Mouse (Mus musculus) fat pad, adult 2 months (tissue): Measurements from ENCODE around the gene Lmln.
"Not testable (repeated sequence)": the region's sequence is repeated elsewhere in the genome, so short reads cannot be mapped to it uniquely, and the experiment has no call there.

Source experiments
- DNase-seq: peaks from one replicate; pipeline ENCODE4 v3.0.0-alpha.2; 2011; ENCODE audit warnings: low read depth, low spot score; ENCODE audit errors: extremely low read depth

The Lmln gene

DNA sequence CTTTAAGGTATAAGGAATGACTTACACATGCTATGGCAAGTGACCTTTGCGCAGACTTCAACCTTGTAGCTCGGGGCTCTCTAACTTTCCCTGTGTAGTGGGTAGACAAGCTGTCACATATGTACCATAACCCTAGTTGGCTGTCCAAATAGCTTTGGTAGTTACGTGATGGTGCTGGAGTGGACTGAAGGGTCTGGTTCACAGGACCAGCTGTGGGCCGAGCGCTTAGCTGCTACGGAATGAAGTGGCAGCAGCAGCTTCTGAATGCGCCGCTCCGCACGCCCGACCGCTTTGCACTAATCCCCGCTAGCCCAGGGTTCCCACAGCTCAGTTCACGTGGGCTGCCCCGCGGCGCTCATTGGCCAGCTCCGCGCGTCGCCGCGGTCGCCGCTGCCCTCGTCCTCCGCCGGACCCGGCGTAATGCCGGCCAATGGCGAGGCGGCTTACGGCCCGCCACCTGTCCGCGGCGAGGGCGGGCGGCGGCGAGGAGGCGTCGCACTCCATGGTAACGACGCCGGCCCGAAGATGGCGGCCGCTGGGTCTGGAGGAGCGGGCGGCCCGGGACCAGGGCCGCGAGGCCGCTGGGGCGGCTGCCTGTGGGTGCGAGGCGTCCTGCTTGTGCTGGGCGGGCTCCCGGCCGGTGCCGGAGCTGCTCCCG is at the start of gene Lmln:
Lmln (plus strand) TSS at position 498 of the 658 bp plus-strand sequence.
- DNase-seq = no peak

DNA sequence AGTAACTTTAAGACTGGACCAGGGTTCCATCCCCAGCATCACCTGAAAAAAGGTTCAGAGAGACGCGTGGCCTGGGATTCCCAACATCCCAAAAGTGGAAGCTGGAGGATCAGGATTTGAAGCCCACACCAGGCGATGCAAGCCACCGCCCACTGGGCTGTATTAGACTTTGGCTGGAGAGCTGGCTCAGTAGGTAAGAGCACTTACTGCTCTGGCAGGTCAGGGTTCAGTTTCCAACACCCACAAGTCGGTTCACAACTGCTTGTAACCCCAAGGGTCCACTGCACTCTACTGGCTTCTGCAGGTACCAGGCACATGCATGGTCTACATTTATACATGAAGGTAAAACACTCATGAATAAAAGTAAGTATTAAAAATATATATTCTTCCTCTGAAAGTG is 48.5 kb upstream of the Lmln start:
- DNase-seq = no peak

DNA sequence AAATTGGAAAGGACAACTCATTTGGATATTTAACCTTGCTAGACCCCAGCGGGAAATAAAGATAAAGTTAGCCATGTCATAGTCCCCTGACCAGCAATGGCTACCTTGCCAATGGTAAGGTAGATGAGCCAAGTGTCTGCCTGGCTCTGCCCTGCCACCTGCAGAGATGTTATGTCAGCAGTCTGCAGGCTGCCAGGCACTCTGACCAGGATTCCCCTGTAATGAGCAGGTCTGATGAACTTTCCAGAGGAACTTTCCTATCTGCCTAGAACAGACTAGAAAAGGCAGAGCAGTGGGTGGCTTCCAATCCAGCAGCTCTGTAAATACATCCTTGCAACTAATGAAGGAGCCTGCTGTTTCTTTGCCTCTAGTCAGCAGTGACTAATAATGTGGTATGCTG is 47.4 kb upstream of the Lmln start:
- DNase-seq = no peak

DNA sequence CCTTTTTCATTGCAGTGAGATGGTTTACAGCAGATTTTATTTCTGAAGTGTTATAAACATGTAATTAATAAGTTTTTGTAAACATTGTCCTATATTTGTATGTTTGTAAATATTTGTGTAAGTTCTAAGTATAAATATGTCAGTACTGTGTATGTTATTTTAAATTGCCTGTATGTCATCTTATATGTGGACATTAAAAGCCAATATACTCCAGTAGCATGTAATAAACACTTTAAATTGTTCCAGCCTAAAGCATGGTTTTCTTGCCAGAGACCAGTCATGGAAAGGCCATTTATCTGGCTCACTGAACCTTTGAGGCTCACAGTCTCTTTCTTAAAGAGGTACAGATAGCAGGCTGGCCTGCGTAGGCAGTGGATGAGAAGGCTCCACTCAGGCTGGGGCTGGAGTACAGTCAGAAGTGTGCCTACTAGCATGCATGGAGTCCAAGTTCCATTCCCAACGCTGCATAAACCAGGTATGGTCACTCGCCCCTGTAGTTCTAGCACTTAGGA is 46.9 kb upstream of the Lmln start:
- DNase-seq = no peak

DNA sequence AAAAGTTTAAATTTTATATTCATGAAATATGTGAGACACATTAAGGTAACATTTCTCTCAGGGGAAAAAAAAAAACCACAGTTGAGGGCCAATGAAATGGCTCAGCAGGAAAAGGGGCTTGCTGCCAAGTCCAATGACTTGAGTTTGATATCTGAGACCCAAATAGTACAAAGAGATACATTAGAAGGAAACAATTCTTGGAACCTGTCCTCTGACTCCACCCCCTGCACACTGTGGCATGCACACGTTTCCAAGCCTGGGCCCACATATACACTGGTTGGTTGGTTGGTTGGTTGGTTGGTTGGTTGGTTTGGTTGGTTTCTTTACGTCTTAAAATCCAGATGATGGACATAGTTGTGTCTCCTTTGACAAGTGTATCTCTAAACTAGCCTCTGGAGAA is 46.3 kb upstream of the Lmln start:
- DNase-seq = no peak

DNA sequence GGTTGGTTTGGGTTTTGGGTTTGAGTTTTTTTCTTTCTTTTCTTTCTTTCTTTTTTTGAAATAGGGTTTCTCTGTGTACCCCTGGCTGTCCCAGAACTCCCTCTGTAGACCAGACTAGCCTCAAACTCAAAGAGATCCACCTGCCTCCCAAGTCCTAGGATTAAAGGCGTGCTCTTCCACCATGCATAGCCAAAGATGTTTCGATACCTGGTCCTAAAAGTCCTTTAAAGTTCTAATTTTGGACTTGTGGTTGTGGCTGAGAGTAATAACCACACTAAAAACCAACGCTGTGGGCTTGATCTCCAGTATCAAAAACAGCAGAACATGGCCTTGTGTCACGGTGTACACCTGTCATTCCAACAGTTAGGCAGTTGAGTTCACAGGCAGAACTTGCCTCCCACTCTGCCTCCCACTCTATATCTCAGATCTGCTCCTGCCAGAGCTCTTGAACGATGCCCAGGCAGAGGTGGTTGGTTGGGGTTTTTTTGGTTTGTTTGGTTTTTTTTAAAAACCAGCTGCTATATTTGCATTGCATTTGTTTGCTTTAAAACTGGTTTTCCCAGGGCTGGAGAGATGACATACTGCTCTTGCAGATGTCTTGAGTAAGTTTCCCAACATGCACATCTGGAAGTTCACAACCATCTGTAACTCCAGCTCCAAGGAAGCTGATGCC is 44.5 kb upstream of the Lmln start:
- DNase-seq = peak; percentile 36

DNA sequence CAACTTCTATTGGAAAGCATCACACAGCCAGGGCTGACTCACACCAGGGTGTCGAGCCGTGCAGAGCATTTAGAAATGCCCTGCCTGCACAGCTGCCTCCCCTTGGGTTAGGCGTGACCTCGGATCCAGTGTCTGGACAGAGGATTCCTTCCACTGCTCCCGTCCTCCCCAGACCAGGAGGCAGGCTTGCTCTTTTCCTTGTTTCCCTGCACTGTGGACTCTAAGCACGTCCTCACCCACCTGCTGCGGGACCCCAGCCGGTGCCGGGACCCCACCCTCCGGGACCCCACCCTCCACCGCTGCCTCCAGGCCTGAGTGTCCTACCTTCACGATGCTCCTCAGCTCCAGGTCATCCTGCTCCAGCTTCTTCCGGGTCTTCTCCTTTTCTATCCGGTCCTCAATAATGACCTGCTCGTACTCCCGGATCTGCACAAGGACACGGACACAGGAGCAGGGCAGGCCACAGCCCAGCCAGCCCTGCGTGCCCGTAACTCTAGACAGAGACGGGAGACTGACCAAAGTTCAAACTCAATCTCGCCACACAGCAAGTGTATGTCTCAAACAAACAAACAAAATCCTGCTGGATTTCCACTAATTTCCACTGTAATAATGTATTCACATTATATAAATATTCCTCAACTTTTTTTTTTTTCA is 43.1 kb upstream of the Lmln start:
- no peak for DNase-seq

DNA sequence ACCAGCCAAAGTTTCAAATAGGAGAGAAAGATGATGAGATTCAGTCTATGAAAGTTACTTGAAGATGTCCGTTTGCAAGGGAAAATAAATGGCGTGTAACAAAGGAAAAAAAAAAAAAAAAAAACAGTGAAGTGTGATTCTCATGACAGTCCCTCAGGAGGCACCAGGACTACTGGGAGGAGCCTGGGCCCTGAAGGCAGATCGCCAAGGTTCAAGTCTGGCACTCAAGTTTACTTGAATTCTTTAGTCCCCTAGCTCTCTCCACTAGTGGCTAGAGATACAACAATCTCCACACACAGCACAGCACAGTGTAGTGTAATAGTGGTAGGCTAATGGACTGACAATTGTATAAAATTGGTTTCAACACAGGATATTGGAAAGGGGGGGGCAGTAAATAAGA is 40.9 kb upstream of the Lmln start:
- DNase-seq = no peak

DNA sequence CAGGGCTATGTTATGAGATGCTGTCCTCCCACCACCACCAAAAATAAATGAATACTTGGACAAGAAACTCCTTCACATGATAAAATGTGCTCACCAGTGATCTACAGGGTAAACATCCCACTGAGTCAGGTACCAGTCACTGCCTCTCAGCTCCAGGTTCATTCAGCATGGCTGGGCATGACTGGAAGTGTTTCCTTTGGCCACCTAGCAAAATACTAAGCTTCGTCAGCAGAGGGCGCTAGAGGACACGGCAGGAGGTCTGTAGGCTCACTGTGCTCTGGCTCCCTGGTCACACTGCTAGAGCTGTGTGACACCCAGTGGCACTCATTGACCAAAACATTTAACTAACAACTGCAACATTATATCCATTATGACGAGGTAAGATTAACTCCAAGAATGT is 38.6 kb upstream of the Lmln start:
- DNase-seq = peak; percentile 11

DNA sequence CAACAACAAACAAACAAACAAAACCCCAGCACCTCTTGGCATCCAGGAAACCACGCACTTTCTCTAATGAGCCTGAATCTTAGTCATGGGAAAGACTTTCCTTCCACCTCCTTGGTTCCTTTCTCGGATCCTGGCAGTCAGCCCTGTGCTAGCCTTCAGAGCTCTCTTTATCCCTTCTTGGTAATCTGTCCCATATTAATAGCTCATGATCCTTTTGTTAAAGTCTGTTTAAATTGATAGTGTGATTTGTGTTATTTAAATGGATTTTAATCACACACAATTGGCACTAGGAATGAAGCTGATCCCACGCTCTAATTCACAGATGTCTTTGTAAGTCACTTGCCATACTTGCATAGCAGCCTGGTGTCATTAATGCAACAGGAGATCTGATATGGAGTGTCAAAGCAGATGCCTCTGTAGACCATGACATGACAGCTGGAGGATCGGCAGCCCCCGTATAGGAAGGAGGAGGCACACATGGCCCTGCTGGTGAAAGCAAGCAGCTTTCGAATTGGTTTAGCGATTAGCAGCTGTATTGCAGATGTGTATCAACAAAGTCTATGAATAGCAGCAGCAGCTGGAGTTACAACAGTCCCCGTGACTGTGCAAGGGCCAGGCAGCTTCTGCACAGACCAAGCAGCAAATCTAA is 37.7 kb upstream of the Lmln start:
- DNase-seq = no peak

DNA sequence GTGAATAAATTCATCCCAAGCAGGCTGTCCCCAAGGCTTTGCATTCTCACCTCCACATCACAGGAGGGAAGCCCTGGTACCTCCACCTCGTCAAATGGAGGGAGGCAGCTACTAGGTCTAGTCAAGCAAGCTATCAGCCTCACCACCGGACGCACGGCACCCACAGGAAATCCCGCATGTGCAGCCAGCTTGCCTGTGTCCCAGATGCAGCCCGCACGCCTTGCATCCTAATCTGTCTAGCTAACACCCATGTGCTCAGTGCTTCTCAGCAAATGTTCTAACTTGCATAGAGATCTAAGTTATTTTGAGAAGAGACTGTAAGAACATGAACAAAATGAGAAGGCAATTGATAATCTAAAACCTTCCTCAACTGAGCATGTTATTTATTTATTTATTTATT is 36.0 kb upstream of the Lmln start:
- DNase-seq = no peak

DNA sequence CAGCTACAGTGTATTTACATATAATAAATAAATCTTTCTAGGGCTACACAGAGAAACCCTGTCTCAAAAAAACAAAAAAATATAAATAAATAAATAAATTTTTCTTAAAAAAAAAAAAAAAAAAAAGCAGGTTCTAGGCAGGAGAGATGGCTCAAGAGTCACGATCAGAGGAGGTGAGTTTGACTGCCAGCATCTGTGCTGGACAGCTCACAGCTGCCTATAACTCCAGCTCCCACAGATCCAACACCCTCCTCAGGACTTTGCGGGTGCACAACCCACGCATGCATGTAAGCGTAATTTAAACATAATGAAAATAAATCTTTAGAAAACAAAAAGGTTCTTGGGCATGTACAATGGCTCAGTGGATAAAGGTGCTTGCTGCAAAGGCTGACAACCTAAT is 26.3 kb upstream of the Lmln start:
- no peak for DNase-seq

DNA sequence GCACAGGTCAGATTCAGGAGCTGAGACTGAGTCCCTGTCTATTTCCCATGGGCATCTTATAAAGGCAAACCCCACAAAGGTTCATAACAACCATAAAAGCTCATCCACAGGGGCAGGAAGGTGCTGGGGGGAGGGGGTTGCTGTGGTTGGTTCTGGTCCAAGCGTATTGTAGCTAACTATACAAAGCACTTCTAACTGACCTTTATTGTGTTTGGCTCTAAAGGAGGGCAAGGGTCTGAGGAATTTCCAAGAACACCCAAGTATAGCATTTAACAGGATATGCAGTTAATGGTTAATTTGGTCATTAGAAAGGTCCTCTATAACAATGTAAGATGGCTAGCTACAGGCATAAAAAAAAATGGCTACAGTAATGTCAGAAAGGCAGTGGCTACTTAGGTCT is 19.6 kb upstream of the Lmln start:
- no peak for DNase-seq

DNA sequence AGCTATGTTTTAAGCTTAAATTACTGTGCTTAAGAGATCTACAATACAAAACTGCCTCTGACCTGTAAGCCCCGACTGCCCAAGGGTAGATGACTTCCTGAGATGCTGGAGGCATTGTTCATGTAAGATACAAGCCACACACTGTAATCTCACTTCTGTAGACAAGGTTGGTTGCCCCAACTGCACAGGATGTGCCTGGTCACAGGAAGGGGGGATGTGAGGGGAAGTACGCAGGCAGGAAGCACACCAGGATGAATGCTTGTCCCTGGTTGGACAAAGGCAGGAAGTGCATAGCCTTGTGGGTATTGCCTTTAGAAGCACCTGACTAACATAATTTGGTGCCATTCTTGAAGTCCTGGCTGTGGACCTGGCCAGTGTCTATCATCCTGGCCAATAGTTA is 19.1 kb upstream of the Lmln start:
- no peak for DNase-seq

DNA sequence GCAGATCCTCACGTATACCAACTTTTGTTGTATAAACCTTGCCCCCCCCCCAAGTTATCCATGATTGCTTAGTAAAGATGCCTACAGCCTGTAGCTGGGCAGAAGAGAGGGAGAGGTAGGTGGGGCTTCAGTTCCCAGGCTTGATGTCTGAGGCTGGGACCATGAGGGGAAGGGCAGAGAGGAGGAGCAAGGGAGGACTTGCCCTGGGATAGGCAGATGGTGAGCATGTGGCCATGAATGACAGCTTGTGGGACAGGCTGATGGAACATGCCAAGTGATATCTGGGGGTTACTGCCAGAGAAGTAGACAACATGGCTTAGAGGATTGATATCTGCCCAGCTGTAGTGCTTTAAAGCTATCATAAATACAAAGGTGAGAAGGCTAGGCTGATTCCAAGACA is 14.3 kb upstream of the Lmln start:
- DNase-seq = no peak

DNA sequence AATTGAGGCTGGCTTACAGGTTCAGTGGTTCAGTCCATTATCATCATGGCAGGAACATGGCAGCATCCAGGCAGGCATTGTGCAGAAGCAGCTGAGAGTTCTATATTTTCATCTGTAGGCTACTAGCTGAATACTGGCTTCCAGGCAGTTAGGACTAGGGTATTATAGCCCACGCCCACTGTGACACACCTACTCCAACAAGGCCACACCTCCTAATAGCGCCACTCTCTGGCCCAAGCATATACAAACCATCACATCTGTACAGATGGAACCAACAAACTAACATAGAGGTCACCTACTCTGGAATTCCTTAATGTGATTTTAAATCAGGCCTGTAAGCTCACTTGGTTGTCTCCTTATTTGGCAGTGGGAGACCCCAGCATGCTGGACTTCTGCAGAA is 13.6 kb upstream of the Lmln start:
- DNase-seq = no peak

DNA sequence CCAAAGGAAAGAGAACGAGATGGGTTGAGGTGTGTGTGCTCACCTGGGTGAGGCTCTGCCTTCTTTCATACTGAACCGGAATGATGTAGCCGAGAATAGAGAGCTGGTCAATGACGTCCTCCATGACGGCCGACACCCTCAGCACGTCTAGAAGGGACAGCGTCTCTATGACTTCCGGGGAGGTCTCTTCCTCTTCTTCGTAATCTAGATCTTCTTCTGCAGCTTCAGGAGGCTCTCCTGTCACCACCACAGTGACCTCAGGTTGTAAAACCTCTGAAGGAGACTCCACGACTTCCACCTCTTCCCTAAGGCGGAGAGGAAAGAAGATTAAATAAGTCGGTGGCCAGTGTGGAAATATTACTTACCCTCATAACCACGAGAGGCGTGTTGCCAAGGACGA is 12.5 kb upstream of the Lmln start:
- DNase-seq = no peak

DNA sequence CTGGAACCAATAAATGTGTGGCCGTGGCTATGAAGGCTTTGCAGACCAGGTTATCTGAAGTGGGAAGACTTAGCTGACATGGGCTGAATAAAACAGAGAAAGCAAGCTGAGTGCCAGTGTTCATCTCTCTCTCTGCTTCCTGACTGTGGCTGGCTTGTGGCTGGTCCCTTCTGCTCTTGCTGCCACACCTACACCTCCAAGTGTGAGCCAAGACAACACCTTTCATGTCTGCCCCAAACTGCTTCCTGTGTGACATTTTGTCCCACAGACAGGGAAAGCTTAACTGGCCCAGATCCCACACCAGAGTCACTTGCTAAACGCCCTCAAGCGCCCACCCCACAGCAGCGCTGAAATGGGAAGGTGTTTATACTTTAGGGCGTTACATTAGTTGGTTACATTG is 9.2 kb upstream of the Lmln start:
- no peak for DNase-seq

DNA sequence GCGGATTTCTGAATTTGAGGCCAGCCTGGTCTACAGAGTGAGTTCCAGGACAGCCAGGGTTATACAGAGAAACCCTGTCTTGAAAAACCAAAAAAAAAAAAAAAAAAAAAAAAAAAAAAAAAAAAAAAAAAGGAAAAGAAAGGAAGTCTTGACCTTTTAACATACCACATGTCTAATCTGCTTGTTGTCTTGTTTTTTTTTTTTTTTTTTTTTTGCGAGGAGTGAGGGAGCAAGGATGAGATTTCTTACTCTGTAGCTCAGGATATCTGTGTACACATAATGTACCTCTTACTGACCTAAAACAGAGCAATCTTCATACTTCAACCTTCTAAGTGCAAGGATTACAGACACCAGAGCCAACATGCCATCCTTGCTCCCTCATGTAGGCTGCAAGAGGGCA is 7.4 kb upstream of the Lmln start:
- not testable (repeated sequence) for DNase-seq

DNA sequence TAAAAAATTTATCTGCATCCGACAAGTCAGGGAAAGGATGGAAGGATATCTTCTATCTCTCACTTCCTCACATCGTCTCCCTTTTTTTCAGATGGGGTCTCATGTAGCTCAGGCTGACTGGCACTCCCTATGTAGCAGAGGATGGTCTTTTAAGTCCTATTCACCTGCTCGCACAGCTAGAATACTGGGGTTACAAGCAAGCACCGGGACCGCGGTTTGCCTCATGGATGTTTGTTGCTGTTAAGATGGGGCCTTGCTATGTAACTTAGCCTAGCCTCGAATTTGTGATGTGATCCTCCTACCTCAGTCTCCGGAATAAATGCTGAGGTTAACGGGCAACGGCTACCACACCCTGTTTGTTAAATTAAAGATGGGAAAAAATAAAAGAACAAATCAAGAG is 6.7 kb upstream of the Lmln start:
- no peak for DNase-seq

DNA sequence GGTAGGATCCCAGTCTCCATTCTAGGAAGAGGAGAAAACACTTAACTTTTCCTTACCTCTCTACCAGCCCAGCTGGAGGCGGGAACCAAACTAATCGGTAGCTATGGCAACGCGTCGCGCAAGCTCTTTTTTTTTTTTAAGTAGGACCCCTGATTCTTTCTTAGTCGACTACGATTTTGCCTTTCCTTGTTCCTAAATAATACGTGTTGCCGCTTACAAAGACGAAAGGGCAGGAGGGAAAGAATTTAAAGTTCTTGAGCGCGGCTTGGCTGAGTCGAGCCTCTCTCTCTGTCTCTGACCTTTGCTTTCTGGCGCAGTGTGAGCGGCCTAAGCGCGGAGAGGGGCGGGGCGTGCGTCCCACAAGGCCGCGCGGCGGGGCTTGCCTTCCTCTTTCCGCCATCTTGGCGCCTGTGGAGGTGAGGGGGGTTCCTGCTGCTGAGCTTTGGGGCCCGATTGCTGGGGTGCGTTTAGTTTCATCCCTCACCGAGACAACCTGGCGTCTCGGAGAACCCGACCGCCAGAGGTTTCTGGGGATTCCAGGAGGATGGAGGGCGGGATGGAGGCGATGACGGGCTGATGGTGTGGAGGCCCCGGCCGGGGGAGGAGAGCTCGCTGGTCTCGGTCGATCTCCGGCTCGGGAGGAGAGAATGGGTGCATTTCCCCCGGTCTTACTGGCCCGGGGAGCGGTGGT is 6.1 kb upstream of the Lmln start, which contains the start of the genes Iqcg and Rpl35a:
Iqcg (minus strand) TSS at position 124 of the 691 bp plus-strand sequence.
Rpl35a (plus strand) TSS at position 359 of the 691 bp plus-strand sequence.
- no peak for DNase-seq
